Mouse (Mus musculus): ENCODE data around the gene Lrig2. TPM values are rescaled to one million over a fixed set of nuclear protein-coding genes. Genes with fewer than 3 reads are reported as not detected.
A peak's percentile ranks its signal among the peaks of the same experiment; 100 is the strongest.
"Not testable (repeated sequence)": the region's sequence is repeated elsewhere in the genome, so short reads cannot be mapped to it uniquely, and the experiment has no call there.

Lrig2 gene
- total RNA-seq, 2 experiments from 2014 or later: 11.8 to 24.6 TPM

DNA sequence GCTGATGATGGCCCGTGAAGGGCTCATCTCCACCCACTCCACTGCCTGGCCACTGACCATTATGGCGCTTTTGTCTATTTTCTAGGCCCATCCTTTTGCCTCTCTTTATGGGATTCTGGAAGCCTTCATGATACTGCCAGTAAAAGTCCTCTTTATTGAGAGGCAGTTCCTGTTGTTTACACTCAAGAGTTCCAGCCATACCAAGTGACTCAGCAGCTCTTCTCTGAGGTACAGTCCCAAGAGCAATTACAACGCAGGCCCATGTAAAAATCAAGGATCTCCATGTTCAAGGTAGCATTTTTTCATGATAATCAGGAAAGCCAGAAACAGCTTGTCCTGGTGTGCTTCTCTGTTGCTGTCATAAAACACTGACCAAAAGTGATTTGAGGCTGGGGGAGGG is 75.8 kb downstream of the Lrig2 start:
- ATAC-seq (replicated peaks; ENCODE audit: poor library complexity, severe bottlenecking): no peak

GRCm38 (mm10) chr3:104434246-104434696 is 77.4 kb downstream of the Lrig2 start:
- peak; percentile 74 for ATAC-seq (replicated peaks; ENCODE audit: poor library complexity, severe bottlenecking)

- no peak for ATAC-seq (replicated peaks; ENCODE audit: poor library complexity, severe bottlenecking)
Observed at GRCm38 (mm10) chr3:104432651-104433050, 79.1 kb downstream of the Lrig2 start.

DNA sequence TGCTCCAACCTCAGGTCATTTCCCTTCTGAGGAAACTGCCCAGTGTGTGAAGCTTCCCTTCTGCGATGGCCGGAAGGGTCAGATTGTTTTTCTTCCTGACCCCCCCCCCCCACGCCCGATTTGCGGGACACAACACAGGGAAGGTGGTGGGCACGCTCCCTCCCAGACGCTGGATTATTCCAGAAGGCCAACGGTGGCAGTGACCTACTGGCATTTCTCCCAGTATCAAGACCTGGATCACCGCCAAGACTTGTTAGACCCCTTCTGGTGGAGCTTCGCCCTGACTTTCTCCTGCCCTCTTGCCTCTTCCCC is 79.9 kb downstream of the Lrig2 start:
- no peak for ATAC-seq (replicated peaks; ENCODE audit: poor library complexity, severe bottlenecking)

GRCm38 (mm10) chr3:104431156-104431847 is 80.4 kb downstream of the Lrig2 start:
- ATAC-seq (replicated peaks; ENCODE audit: poor library complexity, severe bottlenecking): peak; percentile 23; the same call in 1 of the 2 replicates

DNA sequence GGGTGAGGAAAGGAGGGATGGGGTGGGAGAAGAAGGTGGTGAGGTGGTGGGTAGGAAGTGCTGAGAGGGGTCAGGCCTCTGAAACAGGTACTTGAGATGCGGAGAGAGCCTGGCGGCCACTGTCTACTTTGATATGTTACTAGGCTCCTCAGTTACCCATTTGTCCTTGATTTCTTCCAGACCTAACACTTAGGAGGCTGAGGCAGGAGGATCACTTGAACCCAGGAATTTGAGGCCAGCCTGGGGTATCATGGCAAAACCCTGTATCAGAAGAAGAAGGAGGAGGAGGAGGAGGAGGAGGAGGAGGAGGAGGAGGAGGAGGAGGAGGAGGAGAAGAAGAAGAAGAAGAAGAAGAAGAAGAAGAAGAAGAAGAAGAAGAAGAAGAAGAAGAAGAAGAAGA is 84.4 kb downstream of the Lrig2 start:
- ATAC-seq (replicated peaks; ENCODE audit: poor library complexity, severe bottlenecking): not testable (repeated sequence)

DNA sequence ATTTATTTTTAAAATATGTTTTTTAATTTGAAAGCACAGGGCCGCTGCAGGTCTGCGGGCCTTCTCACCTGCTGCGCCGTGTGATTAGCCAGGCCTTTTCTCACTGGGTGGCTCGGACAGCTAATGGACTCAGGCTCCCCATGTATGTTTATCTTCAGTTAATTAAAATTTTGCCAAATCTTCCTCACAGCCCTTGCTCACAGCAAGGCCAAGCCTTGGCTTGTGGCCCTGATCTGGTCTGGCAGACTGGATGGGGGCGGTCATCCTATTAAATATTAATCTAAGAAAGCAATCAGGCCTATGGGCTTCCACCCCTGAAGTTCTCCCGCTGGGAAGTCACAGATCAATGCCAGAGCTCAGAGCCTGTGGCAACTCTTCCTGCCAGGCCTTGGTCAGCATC is 87.4 kb downstream of the Lrig2 start:
- no peak for ATAC-seq (replicated peaks; ENCODE audit: poor library complexity, severe bottlenecking)

DNA sequence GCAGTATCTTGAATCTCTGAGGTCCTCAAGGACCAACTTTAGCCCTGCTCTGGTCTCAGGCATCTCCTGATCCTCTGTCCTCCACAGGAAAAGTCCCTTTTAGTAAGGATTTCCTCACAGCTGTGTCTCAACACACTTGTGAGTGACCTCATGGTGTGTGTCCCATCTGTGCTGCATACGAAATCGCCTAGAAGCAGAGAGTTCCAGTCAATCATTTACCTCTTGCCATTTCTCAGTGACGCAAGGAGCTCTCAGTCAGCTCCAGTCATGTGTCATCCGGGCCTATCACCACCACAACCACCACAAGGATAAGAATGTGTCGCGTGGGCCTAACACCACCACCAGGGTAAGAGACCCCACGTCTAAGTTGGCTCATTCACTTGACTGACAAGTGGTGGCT is 90.8 kb downstream of the Lrig2 start:
- ATAC-seq (replicated peaks; ENCODE audit: poor library complexity, severe bottlenecking): no peak

GRCm38 (mm10) chr3:104419990-104420389 is 91.7 kb downstream of the Lrig2 start:
- no peak for ATAC-seq (replicated peaks; ENCODE audit: poor library complexity, severe bottlenecking)

DNA sequence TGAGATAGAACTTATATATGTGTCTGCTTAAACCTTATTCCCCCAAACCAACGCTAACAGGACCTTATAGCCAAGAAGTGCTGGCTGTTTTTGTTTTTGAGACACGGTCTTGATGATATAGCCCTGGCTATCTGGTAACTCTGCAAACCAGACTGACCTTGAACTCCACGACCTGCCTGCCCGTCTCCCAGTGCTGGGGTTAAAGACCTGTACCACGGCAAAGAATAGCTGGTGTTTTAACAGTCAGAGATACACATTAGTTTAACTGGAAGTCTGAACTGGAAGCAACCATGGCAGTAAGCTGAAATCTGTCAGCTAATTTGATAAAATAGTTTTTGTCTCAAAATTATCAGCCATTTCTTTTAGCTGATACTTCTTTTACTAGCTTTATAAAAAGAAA is 94.9 kb downstream of the Lrig2 start:
- ATAC-seq (replicated peaks; ENCODE audit: poor library complexity, severe bottlenecking): no peak

DNA sequence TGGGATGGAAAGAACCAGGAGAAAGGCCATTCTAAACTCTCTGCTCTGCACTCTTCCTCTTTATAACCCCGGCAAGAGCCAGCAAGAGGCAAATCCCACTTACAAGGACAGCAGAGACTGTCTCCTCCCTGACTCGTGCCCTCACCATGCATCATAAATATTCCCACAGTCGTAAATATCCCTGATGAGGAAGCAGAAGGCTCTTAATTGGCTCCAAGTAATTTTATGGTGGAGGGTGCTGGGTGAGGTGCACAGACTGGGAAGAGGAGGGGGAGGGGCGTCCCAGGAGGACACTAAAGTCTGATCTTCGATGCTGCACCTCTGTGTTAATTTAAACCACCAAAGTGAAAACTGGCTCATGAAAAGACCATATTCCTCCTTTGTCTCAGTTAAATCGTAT is 99.2 kb downstream of the Lrig2 start:
- no peak for ATAC-seq (replicated peaks; ENCODE audit: poor library complexity, severe bottlenecking)

DNA sequence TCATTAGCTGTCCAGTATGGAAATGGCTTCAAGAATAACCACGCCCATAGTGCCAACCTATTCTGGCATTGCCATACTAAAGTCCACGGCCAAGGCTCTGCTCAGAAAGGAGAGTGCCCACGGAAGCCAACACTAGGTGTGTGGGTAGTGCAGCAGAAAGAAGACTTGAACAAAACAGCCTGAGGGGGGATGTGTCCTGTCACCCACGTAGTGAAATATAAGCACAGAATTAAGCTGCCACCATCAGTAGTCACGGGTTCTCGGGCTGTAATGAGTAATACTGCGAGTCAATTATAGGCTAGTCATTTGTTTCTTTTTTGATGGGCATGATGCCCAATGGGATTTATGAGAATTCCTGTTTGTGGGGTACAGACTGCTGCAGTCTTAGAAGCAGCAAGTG is 104.2 kb downstream of the Lrig2 start:
- ATAC-seq (replicated peaks; ENCODE audit: poor library complexity, severe bottlenecking): no peak

GRCm38 (mm10) chr3:104403582-104403981 is 108.1 kb downstream of the Lrig2 start:
- ATAC-seq (replicated peaks; ENCODE audit: poor library complexity, severe bottlenecking): peak; percentile 91

GRCm38 (mm10) chr3:104401176-104401575 is 110.5 kb downstream of the Lrig2 start:
- ATAC-seq (replicated peaks; ENCODE audit: poor library complexity, severe bottlenecking): no peak

DNA sequence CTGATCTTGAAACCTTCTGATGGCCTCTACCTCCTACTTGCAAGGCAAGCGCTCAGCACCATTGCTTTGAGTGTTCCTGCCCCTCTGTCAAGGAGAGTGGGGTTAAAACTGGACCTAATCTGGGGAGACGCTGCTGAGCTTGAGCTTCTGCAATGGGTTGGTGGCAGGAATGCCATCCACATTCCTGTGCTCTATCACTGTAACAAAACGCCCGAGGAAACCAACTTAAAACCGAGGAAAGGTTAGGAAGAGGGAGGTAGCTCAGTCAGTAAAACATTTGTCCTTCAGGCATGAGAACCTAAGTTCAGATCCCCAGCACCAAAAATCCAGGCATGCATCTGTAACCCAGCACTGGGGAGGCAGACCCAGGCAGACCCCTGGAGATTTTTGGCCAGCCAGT is 111.6 kb downstream of the Lrig2 start:
- ATAC-seq (replicated peaks; ENCODE audit: poor library complexity, severe bottlenecking): no peak

- no peak for ATAC-seq (replicated peaks; ENCODE audit: poor library complexity, severe bottlenecking)
Observed at GRCm38 (mm10) chr3:104399296-104400045, 112.2 kb downstream of the Lrig2 start.

GRCm38 (mm10) chr3:104397316-104397715 is 114.4 kb downstream of the Lrig2 start:
- no peak for ATAC-seq (replicated peaks; ENCODE audit: poor library complexity, severe bottlenecking)

DNA sequence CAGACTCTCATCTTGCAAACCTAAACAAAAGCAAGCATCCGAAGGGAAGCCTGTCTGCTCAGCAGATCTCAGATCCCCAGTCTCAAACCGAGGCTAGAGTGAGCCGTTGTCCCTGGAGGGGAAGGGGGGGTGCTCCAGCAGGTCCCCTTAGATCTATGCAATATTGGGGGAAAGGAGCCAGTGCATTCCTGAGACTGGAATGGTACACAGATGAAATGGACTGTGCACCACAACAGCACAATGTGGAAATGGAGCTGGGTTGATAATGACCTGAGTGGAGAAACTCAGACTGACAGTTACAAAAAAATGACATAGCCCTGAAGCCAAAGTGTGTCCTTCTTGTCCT is 115.0 kb downstream of the Lrig2 start:
- ATAC-seq (replicated peaks; ENCODE audit: poor library complexity, severe bottlenecking): no peak

DNA sequence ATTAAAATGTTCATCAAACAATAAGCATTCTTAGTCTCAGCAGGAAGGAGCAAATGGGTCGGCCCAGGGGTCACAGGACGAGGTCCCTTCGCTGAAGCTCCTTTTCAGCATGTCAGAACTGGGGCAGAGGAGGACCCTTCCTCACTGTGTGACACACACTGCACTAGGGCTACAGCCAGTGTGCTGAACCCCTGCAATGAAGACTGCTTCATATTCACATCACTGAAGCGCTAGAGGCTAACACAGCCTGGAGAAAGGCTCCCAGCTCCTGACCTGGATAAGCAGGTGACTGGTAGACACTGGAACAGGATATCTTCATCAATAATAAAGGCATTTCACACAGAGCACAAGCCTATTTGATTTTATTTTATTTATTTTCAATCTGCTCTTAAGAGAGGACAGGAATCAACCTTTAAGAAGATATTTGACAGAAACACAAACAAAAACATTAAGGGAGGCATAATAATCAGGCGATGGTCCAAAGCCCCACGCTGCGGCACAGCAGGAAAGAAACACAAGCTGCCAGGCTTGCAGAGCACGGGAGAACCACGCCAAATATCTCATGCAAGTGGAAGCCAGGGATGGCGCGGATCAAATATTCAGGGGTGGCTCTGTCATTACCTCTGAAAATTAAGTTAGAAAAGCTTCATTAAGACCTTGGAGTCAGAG is 115.5 kb downstream of the Lrig2 start:
- no peak for ATAC-seq (replicated peaks; ENCODE audit: poor library complexity, severe bottlenecking)

GRCm38 (mm10) chr3:104390072-104390471 is 121.6 kb downstream of the Lrig2 start:
- ATAC-seq (replicated peaks; ENCODE audit: poor library complexity, severe bottlenecking): no peak

DNA sequence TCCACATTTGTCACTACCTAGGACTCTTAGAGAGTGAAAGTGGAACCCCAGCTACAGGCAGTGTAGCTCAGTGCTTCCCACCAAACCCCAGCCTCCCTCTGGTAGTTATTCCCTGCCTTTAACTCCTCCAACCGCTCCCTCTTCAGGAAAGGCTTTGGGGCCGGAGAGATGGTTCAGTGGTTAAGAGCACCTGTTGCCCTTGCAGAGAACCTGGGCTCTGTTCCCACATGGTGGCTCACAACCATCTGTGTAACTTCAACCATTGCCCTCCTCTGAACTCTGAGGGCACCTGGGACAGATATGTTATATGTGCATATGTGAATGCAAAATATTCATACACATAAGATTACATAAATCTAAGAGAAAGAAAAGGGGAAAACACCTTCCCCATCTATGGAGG is 122.3 kb downstream of the Lrig2 start:
- no peak for ATAC-seq (replicated peaks; ENCODE audit: poor library complexity, severe bottlenecking)

GRCm38 (mm10) chr3:104385587-104385986 is 126.1 kb downstream of the Lrig2 start:
- ATAC-seq (replicated peaks; ENCODE audit: poor library complexity, severe bottlenecking): no peak

All from granulocyte monocyte progenitor cell, adult 5-6 weeks (primary cell).